Mouse (Mus musculus): ENCODE measurements at regions not wholly inside any gene's neighbourhood (a gene's known extent, or its start where the extent isn't known, plus 50 kb on each side); places are given as distances from the start of the nearest gene placed in this dataset.

GRCm38 (mm10) chr15:11455982-11456381, 56.5 kb upstream of the Tars start:
- Histone ChIP-seq H3K27ac (ENCODE audit: insufficient read depth, low read length) (no peak overlapping the region), H3K27me3 (ENCODE audit: control insufficient read depth, insufficient read depth, low read length) (no peaks in the 10 kb centered on the region), H3K4me1 (ENCODE audit: control insufficient read depth, insufficient read depth, low read length) (no peaks in the 10 kb centered on the region), H3K4me3 (replicated peaks; ENCODE audit: insufficient read depth, low read depth, low read length) (no peak overlapping the region)
- no peak for TF ChIP-seq CTCF (IDR thresholded peaks at IDR 0.05; ENCODE audit: borderline replicate concordance, insufficient read depth, low read depth, low read length)
- no peak for TF ChIP-seq POLR2A (IDR thresholded peaks at IDR 0.05; ENCODE audit: borderline replicate concordance, insufficient read depth, low read length)
- WGBS = 85% methylated on average over 6 of the region's 6 CpGs
- DNase-seq = no peak

DNA sequence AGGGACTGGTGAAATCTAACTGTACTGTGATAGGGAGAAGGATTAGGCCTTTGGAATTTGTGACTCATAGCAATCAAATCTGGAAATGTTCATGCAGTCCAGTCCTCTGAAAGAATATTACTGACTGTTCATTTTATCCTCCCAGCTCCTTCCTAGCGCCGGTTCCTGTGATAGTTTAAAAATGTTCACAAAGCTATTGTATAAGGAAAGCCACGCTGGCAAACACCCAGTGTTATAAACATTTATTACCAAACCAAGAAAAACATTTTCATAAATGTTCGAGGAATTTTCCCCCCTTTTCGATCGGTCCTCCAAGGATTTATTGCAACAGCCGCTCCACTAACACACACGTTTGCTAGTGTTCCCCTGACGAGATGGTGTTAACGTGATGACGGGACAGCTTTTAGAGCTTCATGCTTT, 55.9 kb upstream of the Tars start:
- H3K4me3 ChIP-seq (replicated peaks; ENCODE audit: insufficient read depth, low read depth, low read length) = no peak overlapping the region
- no peaks in the 10 kb centered on the region for H3K4me1 ChIP-seq (ENCODE audit: control insufficient read depth, insufficient read depth, low read length)
- no peak for DNase-seq
- H3K27me3 ChIP-seq (ENCODE audit: control insufficient read depth, insufficient read depth, low read length) = no peaks in the 10 kb centered on the region
- H3K27ac ChIP-seq (ENCODE audit: insufficient read depth, low read length) = no peak overlapping the region
- TF ChIP-seq CTCF (IDR thresholded peaks at IDR 0.05; ENCODE audit: borderline replicate concordance, insufficient read depth, low read depth, low read length) (no peak), POLR2A (IDR thresholded peaks at IDR 0.05; ENCODE audit: borderline replicate concordance, insufficient read depth, low read length) (no peak)
- 90% methylated on average over 11 of the region's 11 CpGs for WGBS

DNA sequence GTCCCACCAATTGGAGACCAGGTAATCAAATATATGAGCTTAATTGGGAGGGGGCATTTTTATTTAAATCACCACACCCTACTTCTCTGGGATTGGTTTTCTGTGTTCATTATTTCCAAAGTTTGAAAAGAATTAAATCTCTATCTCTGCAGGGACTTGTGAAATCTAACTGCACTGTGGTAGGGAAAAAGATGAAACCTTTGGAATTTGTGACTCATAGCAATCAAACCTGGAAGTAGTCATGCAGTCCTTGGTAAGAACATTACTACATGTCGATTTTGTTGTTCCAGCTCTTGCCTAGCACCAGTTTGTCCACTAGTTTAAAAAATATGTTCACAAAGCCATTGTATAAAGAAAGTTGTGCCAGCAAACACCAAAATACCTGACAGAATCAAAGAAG, 54.5 kb upstream of the Tars start:
- WGBS = 93% methylated on average over 1 of the region's 1 CpGs

DNA sequence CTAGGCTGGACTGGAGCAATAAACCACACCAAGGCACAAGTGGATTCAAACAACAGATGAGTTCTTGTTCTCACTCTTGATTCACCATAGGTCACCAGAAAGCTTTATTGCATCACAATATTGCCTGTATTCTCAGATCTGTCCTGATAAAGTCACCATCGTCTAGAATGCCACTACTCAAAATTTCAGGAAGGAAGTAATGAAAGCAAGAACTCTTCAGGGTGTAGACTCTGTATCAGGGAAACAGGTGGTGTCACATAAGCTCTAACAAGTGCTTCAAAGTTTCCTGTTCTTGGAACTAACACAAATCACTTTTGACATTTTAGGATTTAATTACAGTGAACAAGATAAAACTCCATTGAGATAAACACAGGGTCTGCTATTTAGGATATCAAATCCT, 52.2 kb upstream of the Tars start:
- no peaks in the 10 kb centered on the region for H3K4me1 ChIP-seq (ENCODE audit: control insufficient read depth, insufficient read depth, low read length)
- 82% methylated on average over 1 of the region's 1 CpGs for WGBS
- DNase-seq = no peak
- H3K4me3 ChIP-seq (replicated peaks; ENCODE audit: insufficient read depth, low read depth, low read length) = no peak overlapping the region
- no peak overlapping the region for H3K27ac ChIP-seq (ENCODE audit: insufficient read depth, low read length)
- H3K27me3 ChIP-seq (ENCODE audit: control insufficient read depth, insufficient read depth, low read length) = no peaks in the 10 kb centered on the region
- no peak for TF ChIP-seq CTCF (IDR thresholded peaks at IDR 0.05; ENCODE audit: borderline replicate concordance, insufficient read depth, low read depth, low read length)
- TF ChIP-seq POLR2A (IDR thresholded peaks at IDR 0.05; ENCODE audit: borderline replicate concordance, insufficient read depth, low read length) = no peak

More for the DNA sequence above, 54.5 kb upstream of the Tars start:
- no peaks in the 10 kb centered on the region for H3K27me3 ChIP-seq (ENCODE audit: control insufficient read depth, insufficient read depth, low read length)
- H3K27ac ChIP-seq (ENCODE audit: insufficient read depth, low read length) = no peak overlapping the region
- DNase-seq = no peak
- TF ChIP-seq CTCF (IDR thresholded peaks at IDR 0.05; ENCODE audit: borderline replicate concordance, insufficient read depth, low read depth, low read length) (no peak), POLR2A (IDR thresholded peaks at IDR 0.05; ENCODE audit: borderline replicate concordance, insufficient read depth, low read length) (no peak)
- no peaks in the 10 kb centered on the region for H3K4me1 ChIP-seq (ENCODE audit: control insufficient read depth, insufficient read depth, low read length)
- no peak overlapping the region for H3K4me3 ChIP-seq (replicated peaks; ENCODE audit: insufficient read depth, low read depth, low read length)

Data from cerebellum, adult 2 months (tissue).